Mouse (Mus musculus) embryonic facial prominence, embryonic 14.5 days (tissue): ENCODE data around the gene Ano4. TPM values are rescaled to one million over a fixed set of nuclear protein-coding genes. Genes with fewer than 3 reads are reported as not detected.
A peak's percentile ranks its signal among the peaks of the same experiment; 100 is the strongest.

Source experiments
- ATAC-seq: fragments of 200-750 bp; cut with Nextera tagmentation; 2 replicates; pipeline ENCODE4 v1.8.0; 2017; ENCODE audit warnings: low read depth, moderate number of reproducible peaks, moderate TSS enrichment
- DNase-seq: peaks from one replicate; pipeline ENCODE4 v3.0.0-alpha.2; 2015; ENCODE audit warnings: low spot score
- H3K27ac ChIP-seq: fragments of 300-500 bp; sonication (generic); replicated peaks from 2 replicates; pipeline ENCODE4 v1.5.1; 2014; ENCODE audit warnings: low read depth, mild to moderate bottlenecking, low read length, moderate library complexity
- H3K27me3 ChIP-seq: fragments of 300-500 bp; sonication (generic); replicated peaks from 2 replicates; pipeline ENCODE4 v1.6.1; 2014; ENCODE audit warnings: low read length; ENCODE audit not compliant: control insufficient read depth, insufficient read depth
- H3K36me3 ChIP-seq: fragments of 300-500 bp; sonication (generic); 2 replicates; pipeline ENCODE4 v1.6.1; 2014; ENCODE audit warnings: low read length, mixed read lengths; ENCODE audit not compliant: control insufficient read depth, insufficient read depth
- H3K4me1 ChIP-seq: fragments of 300-500 bp; sonication (generic); 2 replicates; pipeline ENCODE4 v1.6.1; 2014; ENCODE audit warnings: antibody characterized with exemption, low read length; ENCODE audit not compliant: control insufficient read depth, insufficient read depth
- H3K4me2 ChIP-seq: fragments of 300-500 bp; sonication (generic); 2 replicates; pipeline ENCODE4 v1.6.1; 2014; ENCODE audit warnings: low read depth, mild to moderate bottlenecking, low read length, moderate library complexity, mixed read lengths
- H3K4me3 ChIP-seq: fragments of 300-500 bp; sonication (generic); 2 replicates; pipeline ENCODE4 v1.5.1; 2014; ENCODE audit warnings: low read depth, mild to moderate bottlenecking, low read length
- H3K9ac ChIP-seq: fragments of 300-500 bp; sonication (generic); 2 replicates; pipeline ENCODE4 v1.6.1; 2014; ENCODE audit warnings: low read depth, mild to moderate bottlenecking, low read length, moderate library complexity, mixed read lengths
- H3K9me3 ChIP-seq: fragments of 300-500 bp; sonication (generic); 2 replicates; pipeline ENCODE4 v1.6.1; 2016; ENCODE audit warnings: low read length; ENCODE audit not compliant: control insufficient read depth
- WGBS: fragments of 180-500 bp; shearing (Covaris S2); extraction: QIAGEN DNeasy Blood & Tissue Kit; methylation state at CpG from one replicate; pipeline ENCODE4 v1.1.7; 2014; 5-methylcytosine and 5-hydroxymethylcytosine counted together
- polyA plus RNA-seq: library from polyadenylated mRNA; unstranded; fragments of >200 nt; fragmentation: Nextera tagmentation; extraction: Ambion mirVana; gene quantifications from 2 replicates; pipeline ENCODE4 v1.2.1, GENCODE M21; 2014

Ano4 gene
- polyA plus RNA-seq, result 1.0 and 2.3 TPM in 2 replicates

GRCm38 (mm10) chr10:89344491-89345195 is at the start of gene Ano4:
Gene Ano4, minus strand, starts transcription at chr10:89344762.
- WGBS, result under 1% methylated on average over 33 of the region's 70 CpGs

GRCm38 (mm10) chr10:89392687-89393086 is 48.1 kb upstream of the Ano4 start:
- H3K9me3 ChIP-seq, result no peaks in the 10 kb centered on the region
- H3K4me1 ChIP-seq, result peaks cover 5% of the 10 kb centered on the region; the same call in 1 of the 2 replicates
- H3K4me2 ChIP-seq, result no peak overlapping the region
- 31% methylated on average over 4 of the region's 4 CpGs for WGBS
- ATAC-seq (no peak), DNase-seq (no peak)
- H3K36me3 ChIP-seq, result no peaks in the 10 kb centered on the region
- no peak overlapping the region for H3K27ac ChIP-seq
- no peaks in the 10 kb centered on the region for H3K27me3 ChIP-seq
- H3K4me3 ChIP-seq, result no peak overlapping the region
- H3K9ac ChIP-seq, result no peak overlapping the region

More at GRCm38 (mm10) chr10:89344491-89345195, at the start of gene Ano4:
- Histone ChIP-seq H3K4me3 (peak within 1 kb of the TSS; percentile 55), H3K4me2 (peak within 1 kb of the TSS; percentile 94), H3K27me3 (peaks cover 45% of the 10 kb centered on the region), H3K36me3 (no peaks in the 10 kb centered on the region), H3K27ac (no peak within 1 kb of the TSS), H3K9me3 (no peaks in the 10 kb centered on the region), H3K9ac (peak within 1 kb of the TSS; percentile 67), H3K4me1 (no peaks in the 10 kb centered on the region)
- DNase-seq (no peak), ATAC-seq (peak; percentile 76)

GRCm38 (mm10) chr10:89391571-89392163 is 47.1 kb upstream of the Ano4 start:
- Histone ChIP-seq H3K9ac (no peak overlapping the region), H3K36me3 (no peaks in the 10 kb centered on the region), H3K4me1 (peaks cover 5% of the 10 kb centered on the region; the same call in 1 of the 2 replicates), H3K27ac (no peak overlapping the region), H3K4me3 (no peak overlapping the region), H3K4me2 (no peak overlapping the region), H3K27me3 (no peaks in the 10 kb centered on the region), H3K9me3 (no peaks in the 10 kb centered on the region)
- DNase-seq (peak; percentile 38), ATAC-seq (no peak)
- WGBS, result 53% methylated on average over 4 of the region's 4 CpGs

GRCm38 (mm10) chr10:89386461-89386860 is 41.9 kb upstream of the Ano4 start:
- H3K9ac ChIP-seq, result no peak overlapping the region
- no peak for ATAC-seq
- 81% methylated on average over 3 of the region's 3 CpGs for WGBS

GRCm38 (mm10) chr10:89383462-89383861 is 38.9 kb upstream of the Ano4 start:
- H3K27me3 ChIP-seq, result no peaks in the 10 kb centered on the region
- H3K9ac ChIP-seq, result no peak overlapping the region
- no peak overlapping the region for H3K27ac ChIP-seq
- H3K9me3 ChIP-seq, result no peaks in the 10 kb centered on the region
- DNase-seq (peak; percentile 67), ATAC-seq (peak; percentile 77; the same call in 1 of the 2 replicates)
- no peaks in the 10 kb centered on the region for H3K36me3 ChIP-seq
- no peaks in the 10 kb centered on the region for H3K4me1 ChIP-seq
- no peak overlapping the region for H3K4me2 ChIP-seq
- 4% methylated on average over 5 of the region's 5 CpGs for WGBS
- no peak overlapping the region for H3K4me3 ChIP-seq

More at GRCm38 (mm10) chr10:89386461-89386860, 41.9 kb upstream of the Ano4 start:
- Histone ChIP-seq H3K9me3 (no peaks in the 10 kb centered on the region), H3K36me3 (no peaks in the 10 kb centered on the region), H3K4me3 (no peak overlapping the region), H3K4me1 (no peaks in the 10 kb centered on the region), H3K27me3 (no peaks in the 10 kb centered on the region), H3K4me2 (no peak overlapping the region), H3K27ac (no peak overlapping the region)
- no peak for DNase-seq

GRCm38 (mm10) chr10:89377750-89378149 is 33.2 kb upstream of the Ano4 start:
- Histone ChIP-seq H3K9me3 (no peaks in the 10 kb centered on the region), H3K27ac (no peak overlapping the region), H3K4me1 (no peaks in the 10 kb centered on the region), H3K36me3 (no peaks in the 10 kb centered on the region), H3K27me3 (no peaks in the 10 kb centered on the region), H3K9ac (no peak overlapping the region), H3K4me2 (no peak overlapping the region), H3K4me3 (no peak overlapping the region)
- no peak for DNase-seq
- ATAC-seq, result no peak
- 65% methylated on average over 4 of the region's 4 CpGs for WGBS

- DNase-seq (no peak), ATAC-seq (no peak)
- no peak overlapping the region for H3K27ac ChIP-seq
- H3K27me3 ChIP-seq, result no peaks in the 10 kb centered on the region
- H3K36me3 ChIP-seq, result no peaks in the 10 kb centered on the region
- no peak overlapping the region for H3K9ac ChIP-seq
- no peak overlapping the region for H3K4me3 ChIP-seq
- H3K4me1 ChIP-seq, result no peaks in the 10 kb centered on the region
- no peaks in the 10 kb centered on the region for H3K9me3 ChIP-seq
- 46% methylated on average over 1 of the region's 1 CpGs for WGBS
- H3K4me2 ChIP-seq, result no peak overlapping the region
Observed at GRCm38 (mm10) chr10:89370051-89370450, 25.5 kb upstream of the Ano4 start.

- Histone ChIP-seq H3K36me3 (no peaks in the 10 kb centered on the region), H3K4me1 (no peaks in the 10 kb centered on the region), H3K9me3 (no peaks in the 10 kb centered on the region), H3K27me3 (no peaks in the 10 kb centered on the region), H3K4me3 (no peak overlapping the region), H3K4me2 (no peak overlapping the region), H3K27ac (no peak overlapping the region), H3K9ac (no peak overlapping the region)
- ATAC-seq, result no peak
- no peak for DNase-seq
- WGBS, result 75% methylated on average over 3 of the region's 3 CpGs
Observed at GRCm38 (mm10) chr10:89358933-89359332, 14.4 kb upstream of the Ano4 start.
